Mouse (Mus musculus): ENCODE results near the gene Cypt14. TPM values are rescaled to one million over a fixed set of nuclear protein-coding genes. Genes with fewer than 3 reads are reported as not detected.
"Not testable (repeated sequence)": the region's sequence is repeated elsewhere in the genome, so short reads cannot be mapped to it uniquely, and the experiment has no call there.

The Cypt14 gene
- total RNA-seq (2014; rRNA removed) (not detected in 2 replicates), polyA plus RNA-seq (2012; rRNA removed) (not detected in 2 replicates)

- H3K9ac ChIP-seq (ENCODE audit: low read depth, low read length); H3K27me3 ChIP-seq (ENCODE audit: control insufficient read depth, insufficient read depth, low read length); DNase-seq (ENCODE audit: extremely low read depth, low read depth, low spot score); H3K27ac ChIP-seq (replicated peaks; ENCODE audit: insufficient read depth, low read depth, low read length); H3K4me1 ChIP-seq (ENCODE audit: control insufficient read depth, insufficient read depth, low read length); H3K4me3 ChIP-seq (ENCODE audit: insufficient read depth, low read depth, low read length); H3K79me2 ChIP-seq (ENCODE audit: control insufficient read depth, insufficient read depth, low read length); H3K36me3 ChIP-seq (ENCODE audit: control insufficient read depth, insufficient read depth, low read length): not testable (repeated sequence)
- WGBS, result 71% methylated on average over 2 of the region's 2 CpGs
These were observed at the start of gene Cypt14 for GRCm38 (mm10) chrX:39863504-39863903. TSS of gene Cypt14 (minus strand) at chrX:39863604.
